Comparison of ENCODE assay signal across 8 mouse cellular contexts in genomic region chr16:8409197-8409596, GRCm38 (mm10). TPM values are rescaled to one million over a fixed set of nuclear protein-coding genes. Genes with fewer than 3 reads are reported as not detected.
A peak's percentile ranks its signal among the peaks of the same experiment; 100 is the strongest.
DNase-seq lines count a peak whose midpoint lies in the region; ATAC-seq and TF ChIP-seq lines count a peak whose summit lies in the region.

No protein-coding gene starts in this region.

- H3K27me3 ChIP-seq in kidney, postnatal 0 days (ENCODE audit: insufficient read depth, low read length) = no peaks in the 10 kb centered on the region
- H3K27me3 ChIP-seq in kidney, embryonic 16.5 days (ENCODE audit: insufficient read depth, low read length) = no peaks in the 10 kb centered on the region

- no peak overlapping the region for H3K4me2 ChIP-seq in kidney, postnatal 0 days (ENCODE audit: low read length)
- no peak overlapping the region for H3K4me2 ChIP-seq in kidney, embryonic 16.5 days (replicated peaks; ENCODE audit: low read depth, low read length)

- H3K9ac ChIP-seq in kidney, postnatal 0 days (ENCODE audit: low read depth, low read length) = no peak overlapping the region
- no peak overlapping the region for H3K9ac ChIP-seq in kidney, embryonic 16.5 days (replicated peaks; ENCODE audit: low read length)

- TF ChIP-seq CTCF in kidney, postnatal 0 days (IDR thresholded peaks at IDR 0.05; ENCODE audit: low read depth) = peak; percentile 54

- DNase-seq in kidney, postnatal 0 days (ENCODE audit: low spot score) = peak; percentile 30
- peak; percentile 35 for DNase-seq in T-cell, adult 2 months (ENCODE audit: low spot score)
- peak; percentile 48 for DNase-seq in induced T-regulatory cell, adult 2 months (ENCODE audit: low read depth)
- DNase-seq in retina, embryonic 14.5 days (ENCODE audit: low spot score) = peak; percentile 60
- no peak for DNase-seq in layer of hippocampus, adult 9-11 months
- DNase-seq in urinary bladder, postnatal 25 days (ENCODE audit: low spot score) = no peak
- DNase-seq in natural killer cell, adult 2 months (ENCODE audit: low spot score in 2 of 2) = no peak

- no peaks in the 10 kb centered on the region for H3K36me3 ChIP-seq in kidney, postnatal 0 days (ENCODE audit: insufficient read depth, low read length)
- H3K36me3 ChIP-seq in kidney, embryonic 16.5 days (ENCODE audit: insufficient read depth, low read length) = no peaks in the 10 kb centered on the region

- WGBS in kidney, postnatal 0 days = 33% methylated on average over 10 of the region's 10 CpGs
- WGBS in kidney, embryonic 16.5 days = 35% methylated on average over 10 of the region's 10 CpGs

- no peaks in the 10 kb centered on the region for H3K9me3 ChIP-seq in kidney, postnatal 0 days (replicated peaks; ENCODE audit: low read length)
- no peaks in the 10 kb centered on the region for H3K9me3 ChIP-seq in kidney, embryonic 16.5 days (ENCODE audit: low read length)

- H3K4me3 ChIP-seq in kidney, postnatal 0 days (replicated peaks; ENCODE audit: low read depth, low read length) = no peak overlapping the region
- no peak overlapping the region for H3K4me3 ChIP-seq in kidney, embryonic 16.5 days (ENCODE audit: low read length)

- no peak overlapping the region for H3K27ac ChIP-seq in kidney, postnatal 0 days
- H3K27ac ChIP-seq in kidney, embryonic 16.5 days (ENCODE audit: low read length) = no peak overlapping the region

- ATAC-seq in kidney, postnatal 0 days (replicated peaks; ENCODE audit: low FRiP score, low read depth) = no peak
- no peak for ATAC-seq in kidney, embryonic 16.5 days (ENCODE audit: low FRiP score, low TSS enrichment)

- H3K4me1 ChIP-seq in kidney, postnatal 0 days (replicated peaks; ENCODE audit: insufficient read depth, low read length) = no peaks in the 10 kb centered on the region
- no peaks in the 10 kb centered on the region for H3K4me1 ChIP-seq in kidney, embryonic 16.5 days (ENCODE audit: insufficient read depth, low read length)

RNA-seq across cellular contexts. Expression of gene Tmem114, which starts 15.7 kb away (rescaled TPM):
- polyA plus RNA-seq in kidney, postnatal 0 days (2015; fragmentation: Nextera tagmentation; extraction: Ambion mirVana) = not detected in 2 replicates
- 0.11 TPM in 1 of 2 replicates, not detected in the other for polyA plus RNA-seq in kidney, embryonic 16.5 days (2015; fragmentation: Nextera tagmentation; extraction: Ambion mirVana)

Comparison
In these comparisons a context has a peak if more than half of its experiments do, and no peak if none do; other contexts are left out.
1. DNase-seq: peak in kidney, postnatal 0 days (single experiment), T-cell, adult 2 months (single experiment), induced T-regulatory cell, adult 2 months (single experiment) and retina, embryonic 14.5 days (single experiment); none in layer of hippocampus, adult 9-11 months (single experiment), urinary bladder, postnatal 25 days (single experiment) and natural killer cell, adult 2 months (0 of 2).